ENCODE assay signal across 15 mouse cellular contexts in genomic region chr9:6497786-6498185, GRCm38 (mm10).
"Had no signal": no experiment of that assay in that cellular context is flagged by ENCODE, and none has a peak within 500 bp of the region (broad histone marks: within the 10 kb centered on the region; RNA-seq: fewer than 3 reads in every experiment).

No protein-coding gene starts in this region.

- H3K4me1 ChIP-seq: liver, embryonic 13.5 days; midbrain, embryonic 12.5 days; midbrain, embryonic 15.5 days; neural tube, embryonic 12.5 days; neural tube, embryonic 15.5 days had no signal

- H3K4me3 ChIP-seq: liver, embryonic 13.5 days; midbrain, embryonic 12.5 days; midbrain, embryonic 15.5 days; neural tube, embryonic 12.5 days; neural tube, embryonic 15.5 days had no signal

- H3K27me3 ChIP-seq: liver, embryonic 13.5 days; midbrain, embryonic 12.5 days; midbrain, embryonic 15.5 days; neural tube, embryonic 12.5 days; neural tube, embryonic 15.5 days had no signal

- H3K27ac ChIP-seq: liver, embryonic 13.5 days; macrophage; midbrain, embryonic 12.5 days; midbrain, embryonic 15.5 days; neural tube, embryonic 12.5 days; neural tube, embryonic 15.5 days had no signal

- DNase-seq: kidney, adult 9 months; kidney, postnatal 14 days; kidney, postnatal 4 days; liver, embryonic 13.5 days; lung, adult 2 months; lung, postnatal 14 days; right cerebral cortex, postnatal 25 days; spleen, adult 18-20 months; thymus, adult 18-20 months; thymus, postnatal 36 days had no signal
